Mouse (Mus musculus): Measurements from ENCODE around the gene Mad1l1. TPM values are rescaled to one million over a fixed set of nuclear protein-coding genes. Genes with fewer than 3 reads are reported as not detected.

Mad1l1 gene
- polyA plus RNA-seq, 1 experiment = 51.5 TPM

- H3K27me3 ChIP-seq (ENCODE audit: control insufficient read depth, insufficient read depth, insufficient read length) = no peaks in the 10 kb centered on the region
- H3K4me3 ChIP-seq (ENCODE audit: insufficient read depth, poor library complexity, severe bottlenecking) = no peak overlapping the region
- no peaks in the 10 kb centered on the region for H3K79me2 ChIP-seq (ENCODE audit: control insufficient read depth, insufficient read depth)
- no peak for TF ChIP-seq CEBPB (IDR thresholded peaks at IDR 0.05; ENCODE audit: low read depth)
- no peak for TF ChIP-seq CTCF (IDR thresholded peaks at IDR 0.05; ENCODE audit: control insufficient read depth, insufficient read depth, insufficient read length)
- no peak for TF ChIP-seq USF1 (IDR thresholded peaks at IDR 0.05; ENCODE audit: low read depth)
- TF ChIP-seq MAX (IDR thresholded peaks at IDR 0.05) = no peak
- no peak for TF ChIP-seq MYOD1 (IDR thresholded peaks at IDR 0.05; ENCODE audit: control insufficient read depth, insufficient read length, low read depth)
- TF ChIP-seq MYOG (IDR thresholded peaks at IDR 0.05; ENCODE audit: control insufficient read depth, extremely low read depth, insufficient read length) = no peak
- no peak for TF ChIP-seq FOSL1 (IDR thresholded peaks at IDR 0.05; ENCODE audit: insufficient read depth, low read length, poor library complexity, severe bottlenecking)
- no peaks in the 10 kb centered on the region for H3K79me3 ChIP-seq (ENCODE audit: low read depth)
- H3ac ChIP-seq (ENCODE audit: control insufficient read depth, insufficient read length, low read depth) = no peak overlapping the region
- peaks cover 7% of the 10 kb centered on the region for H3K36me3 ChIP-seq (ENCODE audit: control insufficient read depth, insufficient read depth)
These were observed 239.0 kb downstream of the Mad1l1 start for GRCm38 (mm10) chr5:140082204-140082812.

- Histone ChIP-seq H3K4me3 (ENCODE audit: insufficient read depth, poor library complexity, severe bottlenecking) (no peak overlapping the region), H3K79me2 (ENCODE audit: control insufficient read depth, insufficient read depth) (no peaks in the 10 kb centered on the region), H3K27me3 (ENCODE audit: control insufficient read depth, insufficient read depth, insufficient read length) (no peaks in the 10 kb centered on the region), H3K36me3 (ENCODE audit: control insufficient read depth, insufficient read depth) (peaks cover 7% of the 10 kb centered on the region), H3K79me3 (ENCODE audit: low read depth) (no peaks in the 10 kb centered on the region), H3ac (ENCODE audit: control insufficient read depth, insufficient read length, low read depth) (no peak overlapping the region)
- TF ChIP-seq CEBPB (IDR thresholded peaks at IDR 0.05; ENCODE audit: low read depth) (no peak), MAX (IDR thresholded peaks at IDR 0.05) (no peak), MYOG (IDR thresholded peaks at IDR 0.05; ENCODE audit: control insufficient read depth, extremely low read depth, insufficient read length) (no peak), FOSL1 (IDR thresholded peaks at IDR 0.05; ENCODE audit: insufficient read depth, low read length, poor library complexity, severe bottlenecking) (no peak), MYOD1 (IDR thresholded peaks at IDR 0.05; ENCODE audit: control insufficient read depth, insufficient read length, low read depth) (no peak), USF1 (IDR thresholded peaks at IDR 0.05; ENCODE audit: low read depth) (no peak), CTCF (IDR thresholded peaks at IDR 0.05; ENCODE audit: control insufficient read depth, insufficient read depth, insufficient read length) (no peak)
These were observed 240.3 kb downstream of the Mad1l1 start for GRCm38 (mm10) chr5:140081084-140081483.

GRCm38 (mm10) chr5:140079511-140079910, 241.8 kb downstream of the Mad1l1 start:
- H3ac ChIP-seq (ENCODE audit: control insufficient read depth, insufficient read length, low read depth) = no peak overlapping the region
- no peaks in the 10 kb centered on the region for H3K79me3 ChIP-seq (ENCODE audit: low read depth)
- H3K79me2 ChIP-seq (ENCODE audit: control insufficient read depth, insufficient read depth) = no peaks in the 10 kb centered on the region
- H3K4me3 ChIP-seq (ENCODE audit: insufficient read depth, poor library complexity, severe bottlenecking) = no peak overlapping the region
- no peaks in the 10 kb centered on the region for H3K27me3 ChIP-seq (ENCODE audit: control insufficient read depth, insufficient read depth, insufficient read length)
- peaks cover 7% of the 10 kb centered on the region for H3K36me3 ChIP-seq (ENCODE audit: control insufficient read depth, insufficient read depth)
- TF ChIP-seq USF1 (IDR thresholded peaks at IDR 0.05; ENCODE audit: low read depth) (no peak), CTCF (IDR thresholded peaks at IDR 0.05; ENCODE audit: control insufficient read depth, insufficient read depth, insufficient read length) (no peak)

- no peak overlapping the region for H3K4me3 ChIP-seq (ENCODE audit: insufficient read depth, poor library complexity, severe bottlenecking)
- no peaks in the 10 kb centered on the region for H3K27me3 ChIP-seq (ENCODE audit: control insufficient read depth, insufficient read depth, insufficient read length)
- no peak overlapping the region for H3ac ChIP-seq (ENCODE audit: control insufficient read depth, insufficient read length, low read depth)
- peaks cover 1% of the 10 kb centered on the region for H3K36me3 ChIP-seq (ENCODE audit: control insufficient read depth, insufficient read depth)
- H3K79me2 ChIP-seq (ENCODE audit: control insufficient read depth, insufficient read depth) = no peaks in the 10 kb centered on the region
- H3K79me3 ChIP-seq (ENCODE audit: low read depth) = no peaks in the 10 kb centered on the region
- no peak for TF ChIP-seq CEBPB (IDR thresholded peaks at IDR 0.05; ENCODE audit: low read depth)
- TF ChIP-seq MYOG (IDR thresholded peaks at IDR 0.05; ENCODE audit: control insufficient read depth, extremely low read depth, insufficient read length) = no peak
- no peak for TF ChIP-seq FOSL1 (IDR thresholded peaks at IDR 0.05; ENCODE audit: insufficient read depth, low read length, poor library complexity, severe bottlenecking)
- TF ChIP-seq CTCF (IDR thresholded peaks at IDR 0.05; ENCODE audit: control insufficient read depth, insufficient read depth, insufficient read length) = no peak
- no peak for TF ChIP-seq USF1 (IDR thresholded peaks at IDR 0.05; ENCODE audit: low read depth)
- no peak for TF ChIP-seq MAX (IDR thresholded peaks at IDR 0.05)
- no peak for TF ChIP-seq MYOD1 (IDR thresholded peaks at IDR 0.05; ENCODE audit: control insufficient read depth, insufficient read length, low read depth)
These were observed 242.9 kb downstream of the Mad1l1 start for GRCm38 (mm10) chr5:140078406-140078805.

- H3K27me3 ChIP-seq (ENCODE audit: control insufficient read depth, insufficient read depth, insufficient read length) = no peaks in the 10 kb centered on the region
- H3K79me2 ChIP-seq (ENCODE audit: control insufficient read depth, insufficient read depth) = no peaks in the 10 kb centered on the region
- no peak overlapping the region for H3K4me3 ChIP-seq (ENCODE audit: insufficient read depth, poor library complexity, severe bottlenecking)
- TF ChIP-seq CTCF (IDR thresholded peaks at IDR 0.05; ENCODE audit: control insufficient read depth, insufficient read depth, insufficient read length) = no peak
- TF ChIP-seq CEBPB (IDR thresholded peaks at IDR 0.05; ENCODE audit: low read depth) = no peak
- TF ChIP-seq FOSL1 (IDR thresholded peaks at IDR 0.05; ENCODE audit: insufficient read depth, low read length, poor library complexity, severe bottlenecking) = no peak
- TF ChIP-seq MAX (IDR thresholded peaks at IDR 0.05) = no peak
- TF ChIP-seq MYOG (IDR thresholded peaks at IDR 0.05; ENCODE audit: control insufficient read depth, extremely low read depth, insufficient read length) = no peak
- no peak for TF ChIP-seq USF1 (IDR thresholded peaks at IDR 0.05; ENCODE audit: low read depth)
- no peak for TF ChIP-seq MYOD1 (IDR thresholded peaks at IDR 0.05; ENCODE audit: control insufficient read depth, insufficient read length, low read depth)
- no peaks in the 10 kb centered on the region for H3K36me3 ChIP-seq (ENCODE audit: control insufficient read depth, insufficient read depth)
- no peak overlapping the region for H3ac ChIP-seq (ENCODE audit: control insufficient read depth, insufficient read length, low read depth)
- H3K79me3 ChIP-seq (ENCODE audit: low read depth) = no peaks in the 10 kb centered on the region
These were observed 244.9 kb downstream of the Mad1l1 start for GRCm38 (mm10) chr5:140076438-140076837.

- no peaks in the 10 kb centered on the region for H3K79me3 ChIP-seq (ENCODE audit: low read depth)
- no peaks in the 10 kb centered on the region for H3K36me3 ChIP-seq (ENCODE audit: control insufficient read depth, insufficient read depth)
- no peak overlapping the region for H3ac ChIP-seq (ENCODE audit: control insufficient read depth, insufficient read length, low read depth)
- no peaks in the 10 kb centered on the region for H3K27me3 ChIP-seq (ENCODE audit: control insufficient read depth, insufficient read depth, insufficient read length)
- TF ChIP-seq CTCF (IDR thresholded peaks at IDR 0.05; ENCODE audit: control insufficient read depth, insufficient read depth, insufficient read length) (no peak), USF1 (IDR thresholded peaks at IDR 0.05; ENCODE audit: low read depth) (no peak), MYOG (IDR thresholded peaks at IDR 0.05; ENCODE audit: control insufficient read depth, extremely low read depth, insufficient read length) (no peak), FOSL1 (IDR thresholded peaks at IDR 0.05; ENCODE audit: insufficient read depth, low read length, poor library complexity, severe bottlenecking) (no peak), CEBPB (IDR thresholded peaks at IDR 0.05; ENCODE audit: low read depth) (no peak)
- no peak overlapping the region for H3K4me3 ChIP-seq (ENCODE audit: insufficient read depth, poor library complexity, severe bottlenecking)
- H3K79me2 ChIP-seq (ENCODE audit: control insufficient read depth, insufficient read depth) = no peaks in the 10 kb centered on the region
These were observed 247.7 kb downstream of the Mad1l1 start for GRCm38 (mm10) chr5:140073671-140074116.

Measured in C2C12 (cell line).